Mouse (Mus musculus) thymus, postnatal 36 days (tissue): Measurements from ENCODE around the gene Acvr2b.
A peak's percentile ranks its signal among the peaks of the same experiment; 100 is the strongest.

Experiments
- DNase-seq, 2 experiments: peaks; one replicate each; pipeline ENCODE4 v3.0.0; 2022; ENCODE audit warnings: mixed read lengths in 2 of 2

Gene Acvr2b

DNA sequence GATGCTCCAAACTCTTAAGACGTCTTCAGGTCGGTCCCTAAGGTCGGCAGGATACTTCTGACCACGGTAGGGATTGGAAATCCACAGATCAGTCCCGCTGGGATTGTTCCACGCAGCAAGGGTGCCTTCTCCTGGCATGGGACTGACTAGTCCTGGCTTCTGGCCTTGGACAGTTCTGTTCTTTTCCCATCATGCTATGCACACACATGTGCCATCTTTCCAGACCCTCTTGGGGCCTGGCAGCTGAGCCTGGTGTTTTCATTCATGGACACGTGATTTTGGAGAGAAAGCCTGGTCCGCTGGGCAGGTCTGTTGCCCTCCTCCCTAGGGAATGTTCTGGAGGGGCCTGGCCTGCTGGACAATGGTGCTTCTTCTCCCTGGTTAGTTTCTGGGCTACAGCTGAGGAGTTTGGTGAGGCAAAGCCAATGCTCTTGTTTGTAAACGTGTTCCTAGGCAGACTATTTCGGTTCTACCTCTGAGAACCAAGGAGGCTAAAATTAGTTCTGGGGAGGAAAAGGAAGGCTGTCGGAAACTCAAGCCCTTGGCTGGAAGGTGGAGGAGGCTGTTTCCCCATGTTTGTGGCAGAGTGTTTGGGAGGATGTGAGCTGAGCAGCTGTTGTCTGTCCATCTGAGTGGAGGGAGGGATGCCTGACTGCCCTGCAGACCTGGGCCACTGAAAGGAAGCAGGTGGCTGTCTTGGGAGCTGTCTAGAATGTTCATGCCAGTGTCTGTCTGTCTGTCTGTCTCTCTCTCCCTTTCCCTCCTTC is 7.2 kb downstream of the Acvr2b start:
- DNase-seq: no peak

GRCm38 (mm10) chr9:119409864-119410263 is 7.9 kb downstream of the Acvr2b start:
- DNase-seq: no peak

GRCm38 (mm10) chr9:119418025-119418424 is 16.1 kb downstream of the Acvr2b start:
- DNase-seq: no peak

DNA sequence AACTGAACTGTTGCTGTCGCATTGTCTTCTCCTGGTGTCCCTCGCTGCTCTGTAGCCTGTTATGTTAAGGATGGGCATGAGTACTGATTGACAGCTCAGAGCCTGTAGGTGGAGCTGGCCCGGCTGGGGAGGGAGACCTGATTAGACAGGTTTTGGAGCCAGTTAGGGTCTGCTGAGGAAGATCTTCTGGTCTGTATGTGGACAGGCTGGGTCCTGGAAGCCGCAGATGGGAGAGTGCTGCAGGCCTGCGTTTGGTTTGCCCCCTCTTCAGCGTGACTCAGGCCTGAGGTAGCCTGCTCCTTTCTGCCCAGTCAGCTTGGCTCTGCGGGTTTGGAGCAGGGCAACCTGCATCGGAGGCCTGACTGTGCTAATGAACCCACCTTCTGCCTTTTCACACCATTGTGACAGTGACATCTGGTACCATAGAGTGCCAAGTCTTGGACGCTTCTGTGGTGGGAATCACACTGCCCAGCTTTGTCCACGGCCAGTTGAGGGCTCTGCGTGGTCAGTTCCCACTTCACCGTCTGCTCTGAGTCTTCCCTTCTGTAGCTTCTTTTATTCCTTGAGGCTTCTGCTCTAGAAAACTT is 18.0 kb downstream of the Acvr2b start:
- no peak for DNase-seq

GRCm38 (mm10) chr9:119425217-119425975 is 23.5 kb downstream of the Acvr2b start:
- DNase-seq: no peak

DNA sequence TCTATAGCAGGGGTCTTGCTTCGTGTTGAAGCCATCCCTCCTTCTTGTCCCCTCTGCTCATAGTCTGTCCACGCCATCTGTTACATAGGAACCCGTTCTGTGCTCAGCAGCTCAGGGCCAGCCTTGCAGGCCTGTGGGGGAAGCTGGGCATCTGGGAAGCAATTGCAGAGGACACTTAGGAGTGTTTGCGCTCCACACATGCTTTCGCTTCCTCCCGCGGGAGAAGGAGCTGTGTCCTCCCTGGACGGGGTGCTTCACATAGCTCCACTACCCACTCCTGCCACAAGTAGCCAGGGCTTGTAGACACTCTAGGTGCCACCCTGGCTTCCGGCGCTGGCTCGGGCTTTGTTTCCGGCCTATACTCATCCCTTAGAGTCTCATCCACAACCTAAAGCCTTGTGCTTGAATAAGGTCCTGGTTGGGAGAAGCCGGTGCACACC is 24.1 kb downstream of the Acvr2b start:
- no peak for DNase-seq

GRCm38 (mm10) chr9:119426483-119426882 is 24.6 kb downstream of the Acvr2b start:
- no peak for DNase-seq

GRCm38 (mm10) chr9:119430311-119430710 is 28.4 kb downstream of the Acvr2b start:
- DNase-seq: peak; percentile 65 to 66

- DNase-seq: no peak
Observed at GRCm38 (mm10) chr9:119435855-119436254, 33.9 kb downstream of the Acvr2b start.

DNA sequence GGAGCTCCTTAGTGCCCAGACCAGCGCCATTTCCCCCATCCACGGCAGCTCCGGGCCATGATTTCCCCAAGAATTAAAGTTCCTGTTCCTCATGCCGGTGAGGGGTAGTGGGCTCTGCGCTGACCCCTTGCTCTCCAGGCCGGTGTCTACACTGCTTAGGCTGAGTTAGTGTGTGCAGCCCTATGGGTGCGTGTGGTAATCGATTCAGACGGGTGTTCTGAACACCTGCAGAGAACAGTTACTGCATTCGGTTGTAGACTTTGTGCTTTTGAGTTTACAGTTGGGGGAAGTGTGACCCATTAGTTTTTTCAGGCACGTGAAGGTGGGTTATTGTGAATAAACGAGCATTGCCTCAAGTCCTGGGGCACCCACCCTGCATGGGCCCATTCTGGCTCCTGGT is 36.1 kb downstream of the Acvr2b start:
- DNase-seq: no peak

- no peak for DNase-seq
Observed at GRCm38 (mm10) chr9:119438498-119439000, 36.6 kb downstream of the Acvr2b start.

DNA sequence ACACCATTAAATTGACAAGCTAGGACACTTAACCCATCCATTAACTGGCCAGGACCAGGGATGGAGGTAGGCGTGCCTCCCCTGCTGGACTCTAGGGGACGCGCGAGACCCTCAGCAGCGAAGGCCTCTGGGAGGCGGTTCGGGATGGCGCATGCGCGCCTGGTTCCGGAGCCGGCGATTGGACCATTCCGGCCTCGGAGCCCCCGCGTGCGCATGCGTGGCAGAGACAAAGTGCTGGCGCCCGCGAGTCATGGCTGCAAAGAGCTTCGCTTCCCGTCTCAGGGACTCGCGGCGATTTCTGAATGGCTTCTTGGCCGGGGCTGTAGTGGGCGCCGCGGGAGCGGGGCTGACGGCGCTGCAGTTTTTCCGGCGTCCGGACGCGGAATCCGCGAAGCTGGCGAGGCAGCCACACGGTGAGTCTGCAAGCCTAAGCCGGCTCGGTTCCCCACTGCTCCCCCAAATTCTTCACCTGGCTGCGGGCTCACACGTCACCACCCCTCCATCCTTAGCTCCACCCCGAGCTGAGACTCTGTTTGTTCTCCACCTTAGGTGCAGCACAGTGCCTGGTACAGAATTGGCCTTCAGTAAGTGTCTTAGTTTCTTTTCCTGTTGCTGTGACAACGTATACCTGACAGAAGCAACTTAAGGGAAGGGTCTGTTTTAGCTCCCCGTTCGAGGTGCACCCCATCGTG is 43.0 kb downstream of the Acvr2b start, which contains the start of gene Exog:
TSS of gene Exog (plus strand) at position 206 of the 692 bp plus-strand sequence.
- DNase-seq: peak; percentile 97

DNA sequence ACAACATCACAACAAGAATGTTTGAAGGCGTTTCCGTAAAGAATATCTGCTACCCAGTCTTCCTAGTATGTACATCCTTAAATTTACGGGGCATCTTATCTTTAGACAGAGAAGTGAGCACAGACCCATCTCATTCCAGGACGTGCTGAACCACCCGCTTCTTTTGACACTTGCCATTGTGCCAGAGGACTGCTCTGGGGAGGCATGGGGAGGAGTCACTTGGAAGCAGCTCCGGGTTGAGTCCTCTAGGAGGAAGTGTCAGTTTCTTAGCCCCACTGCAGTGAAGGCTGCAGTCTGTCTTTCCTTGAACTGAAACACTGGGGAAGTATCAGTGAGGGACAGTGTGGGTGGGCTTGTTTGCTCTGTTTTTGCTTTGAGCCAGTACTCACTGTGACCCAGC is 43.8 kb downstream of the Acvr2b start:
- no peak for DNase-seq

GRCm38 (mm10) chr9:119455967-119456366 is 54.0 kb downstream of the Acvr2b start:
- DNase-seq: no peak

GRCm38 (mm10) chr9:119457122-119457521 is 55.2 kb downstream of the Acvr2b start:
- DNase-seq: no peak

DNA sequence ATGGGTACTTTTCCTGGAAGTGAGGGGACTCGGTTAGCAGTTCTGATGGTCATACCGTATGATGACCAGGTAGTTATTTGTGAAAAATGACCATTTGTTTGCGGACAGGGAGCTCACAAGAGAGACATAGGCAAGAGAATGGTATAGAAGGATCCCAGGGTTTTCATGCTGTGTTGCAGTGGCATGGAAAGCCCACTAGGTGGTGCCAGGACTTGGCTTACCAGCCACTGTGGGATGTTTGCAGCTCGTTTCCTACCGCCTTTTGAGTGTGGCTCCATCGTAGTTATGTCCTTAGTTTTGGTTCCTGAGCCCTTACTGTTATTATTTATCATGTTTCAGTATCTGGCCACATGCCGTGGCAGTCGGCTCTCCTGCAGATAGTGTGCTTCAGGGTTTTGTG is 58.5 kb downstream of the Acvr2b start:
- DNase-seq: peak; percentile 70 to 71

- peak; percentile 79 to 89 for DNase-seq
Observed at GRCm38 (mm10) chr9:119465056-119465455, 63.1 kb downstream of the Acvr2b start.

GRCm38 (mm10) chr9:119465595-119465994 is 63.7 kb downstream of the Acvr2b start:
- DNase-seq: peak; percentile 51 to 63

DNA sequence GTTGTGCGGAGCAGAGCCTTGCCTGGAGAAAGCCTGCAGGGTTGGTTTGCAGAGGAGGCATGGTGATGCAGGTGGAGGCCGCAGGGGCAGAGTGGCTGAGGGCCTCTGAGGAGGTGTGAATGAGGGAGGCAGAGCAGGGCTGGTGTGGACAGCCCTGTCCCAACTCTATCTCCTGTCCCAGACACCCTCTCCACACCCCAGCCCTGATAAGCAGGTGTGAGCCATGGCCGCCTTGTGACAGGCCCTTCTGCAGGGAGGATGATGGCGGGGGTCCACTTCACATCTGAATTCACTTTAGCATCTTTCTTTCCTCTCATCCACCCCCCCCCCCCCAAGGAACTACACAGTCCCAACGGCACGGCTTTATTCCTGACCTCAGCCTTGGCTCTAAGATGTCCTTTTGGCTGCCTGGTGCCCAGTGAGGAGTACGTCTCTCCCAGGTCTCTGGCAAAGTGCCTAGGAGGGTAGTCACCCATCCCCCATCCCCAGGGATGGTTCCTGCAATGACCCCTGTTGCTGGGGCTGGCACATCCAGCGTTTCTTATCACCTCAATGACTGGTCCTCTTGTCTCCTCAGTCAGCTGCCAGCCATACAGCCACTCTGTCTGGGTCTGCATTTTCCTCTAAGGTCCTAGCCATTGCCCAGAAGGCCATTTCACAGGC is 67.9 kb downstream of the Acvr2b start:
- DNase-seq: no peak

DNA sequence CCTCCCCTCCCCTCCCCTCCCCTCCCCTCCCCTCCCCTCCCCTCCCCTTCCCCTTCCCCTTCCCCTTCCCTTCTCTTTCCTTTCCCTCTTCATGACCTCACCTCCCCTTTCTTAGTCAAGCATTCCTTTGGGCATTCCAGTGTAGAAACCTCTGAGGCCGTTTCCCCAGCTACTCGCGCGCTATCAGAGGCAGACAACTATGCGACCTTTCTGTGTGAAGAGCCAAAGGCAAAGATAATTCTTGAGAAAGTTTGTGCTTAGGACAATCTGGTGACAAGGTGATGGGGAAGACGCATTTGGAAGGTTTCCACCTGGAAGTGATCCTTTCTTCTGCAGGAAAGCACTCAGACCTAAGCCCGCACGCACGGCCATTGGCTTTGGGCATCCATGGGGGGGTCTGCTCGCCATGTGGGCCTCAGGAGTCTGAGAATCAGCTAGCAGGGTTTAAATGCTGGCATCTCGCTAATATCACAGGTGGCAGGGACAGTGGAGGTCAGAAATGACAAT is 70.5 kb downstream of the Acvr2b start:
- no peak for DNase-seq

DNA sequence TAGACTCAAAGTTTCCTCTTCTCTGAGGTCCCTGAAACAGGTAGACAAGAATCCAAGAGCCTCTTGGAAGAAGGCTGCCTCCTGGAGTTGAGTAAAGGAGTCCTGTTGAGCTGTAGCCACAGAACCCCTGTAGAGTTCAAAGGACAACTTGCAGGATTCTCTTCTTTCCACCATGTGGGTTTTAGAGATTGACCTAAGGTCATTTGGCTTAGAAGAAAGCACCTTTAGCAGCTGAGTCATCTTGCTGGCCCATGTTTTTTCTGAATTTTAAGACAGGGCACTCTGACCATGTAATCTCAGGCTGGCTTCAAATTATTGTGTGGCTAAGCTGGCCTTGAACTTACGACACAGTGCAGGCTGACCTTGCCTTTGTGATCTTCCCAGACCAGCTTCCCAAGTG is 71.1 kb downstream of the Acvr2b start:
- no peak for DNase-seq

DNA sequence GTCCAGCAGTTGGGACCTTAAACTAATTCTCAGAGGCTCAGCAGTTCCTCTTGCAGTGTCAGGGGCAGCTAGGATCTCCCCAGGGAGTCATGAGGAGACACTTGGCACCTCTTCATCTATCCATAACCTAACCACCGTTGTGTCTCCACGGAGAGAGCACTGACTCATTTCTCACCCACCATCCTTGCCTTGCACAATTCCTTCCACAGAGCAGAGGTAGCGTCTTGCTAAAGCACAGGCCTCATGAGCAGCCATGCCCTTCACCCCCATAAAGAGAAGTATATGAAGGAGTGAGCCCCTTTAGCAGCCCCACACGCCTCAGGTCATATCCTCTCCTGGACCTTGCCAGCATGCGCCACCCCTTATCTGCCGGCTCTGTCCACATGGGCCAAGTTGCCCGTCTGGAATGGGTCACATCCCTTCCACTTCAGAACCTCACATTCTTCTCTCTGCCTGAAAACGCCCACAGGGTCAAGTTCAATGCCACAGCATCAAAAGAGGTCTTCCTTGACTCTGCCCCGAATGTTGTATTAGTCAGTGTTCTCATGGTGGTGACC is 71.8 kb downstream of the Acvr2b start:
- no peak for DNase-seq
